Mouse (Mus musculus) large intestine, adult 2 months (tissue): ENCODE results near the gene Vps33a. TPM values are rescaled to one million over a fixed set of nuclear protein-coding genes. Genes with fewer than 3 reads are reported as not detected.
A peak's percentile ranks its signal among the peaks of the same experiment; 100 is the strongest.

Experiments used
- DNase-seq: peaks from one replicate; pipeline ENCODE4 v3.0.0-alpha.2; 2012; ENCODE audit warnings: low read depth, low spot score
- WGBS: fragments of 180-500 bp; shearing (Covaris S2); methylation state at CpG from one replicate; pipeline ENCODE4 v1.1.7; 2018; 5-methylcytosine and 5-hydroxymethylcytosine counted together
- polyA plus RNA-seq: library from polyadenylated mRNA; depleted of rRNA; stranded (reverse); fragments of >200 nt; gene quantifications from 2 replicates; pipeline ENCODE4 v1.2.3, GENCODE M21; 2012; rRNA removed

Vps33a gene
- 9.2 and 15.1 TPM in 2 replicates for polyA plus RNA-seq

- under 1% methylated on average over 54 of the region's 54 CpGs for WGBS
These were observed at the start of gene Vps33a for GRCm38 (mm10) chr5:123572357-123573186. Gene Vps33a, minus strand, starts transcription at chr5:123573038.

GRCm38 (mm10) chr5:123622421-123622820 lies 49.6 kb upstream of the Vps33a start:
- WGBS, result 85% methylated on average over 13 of the region's 13 CpGs
- DNase-seq, result no peak

More at GRCm38 (mm10) chr5:123572357-123573186, at the start of gene Vps33a:
- peak; percentile 95 for DNase-seq

GRCm38 (mm10) chr5:123618558-123618957 lies 45.7 kb upstream of the Vps33a start:
- no peak for DNase-seq
- WGBS, result 78% methylated on average over 2 of the region's 2 CpGs

GRCm38 (mm10) chr5:123614246-123614645 lies 41.4 kb upstream of the Vps33a start:
- DNase-seq, result no peak
- WGBS, result 91% methylated on average over 24 of the region's 24 CpGs

- peak; percentile 37 for DNase-seq
- WGBS, result 34% methylated on average over 4 of the region's 4 CpGs
These were observed 37.0 kb upstream of the Vps33a start for GRCm38 (mm10) chr5:123609843-123610242.

GRCm38 (mm10) chr5:123609416-123609815 lies 36.6 kb upstream of the Vps33a start:
- 95% methylated on average over 7 of the region's 7 CpGs for WGBS
- no peak for DNase-seq

GRCm38 (mm10) chr5:123607211-123607669 lies 34.4 kb upstream of the Vps33a start:
- 82% methylated on average over 3 of the region's 3 CpGs for WGBS
- no peak for DNase-seq

GRCm38 (mm10) chr5:123603496-123603895 lies 30.7 kb upstream of the Vps33a start:
- DNase-seq, result no peak
- WGBS, result 60% methylated on average over 11 of the region's 11 CpGs

GRCm38 (mm10) chr5:123602174-123602573 lies 29.3 kb upstream of the Vps33a start:
- no peak for DNase-seq
- WGBS, result 87% methylated on average over 6 of the region's 6 CpGs

GRCm38 (mm10) chr5:123599319-123599718 lies 26.5 kb upstream of the Vps33a start:
- no peak for DNase-seq
- WGBS, result 71% methylated on average over 6 of the region's 6 CpGs

GRCm38 (mm10) chr5:123593622-123594280 lies 20.9 kb upstream of the Vps33a start:
- WGBS, result 54% methylated on average over 10 of the region's 10 CpGs
- no peak for DNase-seq

- 84% methylated on average over 6 of the region's 6 CpGs for WGBS
- no peak for DNase-seq
These were observed 7.2 kb upstream of the Vps33a start for GRCm38 (mm10) chr5:123580043-123580442.

- no peak for DNase-seq
- WGBS, result 79% methylated on average over 3 of the region's 3 CpGs
These were observed 3.9 kb upstream of the Vps33a start for GRCm38 (mm10) chr5:123576696-123577095.

GRCm38 (mm10) chr5:123573362-123573761 lies 524 bp upstream of the Vps33a start:
- WGBS, result 49% methylated on average over 8 of the region's 8 CpGs
- no peak for DNase-seq

- WGBS, result 94% methylated on average over 11 of the region's 11 CpGs
- no peak for DNase-seq
These were observed 11.7 kb downstream of the Vps33a start for GRCm38 (mm10) chr5:123561128-123561527.

GRCm38 (mm10) chr5:123559588-123559987 lies 13.2 kb downstream of the Vps33a start:
- WGBS, result 81% methylated on average over 8 of the region's 8 CpGs
- DNase-seq, result no peak

- DNase-seq, result no peak
- 61% methylated on average over 2 of the region's 2 CpGs for WGBS
These were observed 16.4 kb downstream of the Vps33a start for GRCm38 (mm10) chr5:123556451-123556850.

GRCm38 (mm10) chr5:123555693-123556092 lies 17.1 kb downstream of the Vps33a start:
- no peak for DNase-seq
- 96% methylated on average over 7 of the region's 7 CpGs for WGBS

GRCm38 (mm10) chr5:123533801-123534200 lies 39.0 kb downstream of the Vps33a start:
- WGBS, result 94% methylated on average over 10 of the region's 10 CpGs
- no peak for DNase-seq

GRCm38 (mm10) chr5:123530056-123530455 lies 42.8 kb downstream of the Vps33a start:
- 93% methylated on average over 8 of the region's 8 CpGs for WGBS
- DNase-seq, result no peak

- WGBS, result 72% methylated on average over 7 of the region's 7 CpGs
- no peak for DNase-seq
These were observed 44.2 kb downstream of the Vps33a start for GRCm38 (mm10) chr5:123528641-123529040.
